Mouse (Mus musculus) E14TG2a.4 (cell line): ENCODE measurements at regions not wholly inside any gene's neighbourhood (a gene's known extent, or its start where the extent isn't known, plus 50 kb on each side); places are given as distances from the start of the nearest gene placed in this dataset.

Experiments
- H3K27me3 ChIP-seq: 2 replicates; pipeline ENCODE4 v1.6.1; 2014; ENCODE audit warnings: low read length, control low read depth; ENCODE audit not compliant: insufficient read depth
- H3K36me3 ChIP-seq: 2 replicates; pipeline ENCODE4 v1.6.1; 2014; ENCODE audit warnings: low read length, control low read depth; ENCODE audit not compliant: insufficient read depth
- H3K4me1 ChIP-seq: replicated peaks from 2 replicates; pipeline ENCODE4 v1.6.1; 2014; ENCODE audit warnings: low read depth, low read length, control low read depth
- H3K4me3 ChIP-seq: replicated peaks from 2 replicates; pipeline ENCODE4 v1.5.1; 2014; ENCODE audit warnings: mild to moderate bottlenecking, low read length
- H3K9me3 ChIP-seq: 2 replicates; pipeline ENCODE4 v1.6.1; 2014; ENCODE audit warnings: low read length, control low read depth
- CTCF ChIP-seq: conservative IDR thresholded peaks from 2 replicates; pipeline ENCODE4 v1.5.1; 2014; ENCODE audit warnings: low read length
- NANOG ChIP-seq: IDR thresholded peaks from 2 replicates; pipeline ENCODE4 v1.6.1; 2014; ENCODE audit warnings: borderline replicate concordance, low read length, mixed read lengths
- POU5F1 ChIP-seq: IDR thresholded peaks from 2 replicates; pipeline ENCODE4 v1.6.1; 2014; ENCODE audit warnings: low read length, borderline replicate concordance

- no peaks in the 10 kb centered on the region for H3K4me1 ChIP-seq
- TF ChIP-seq POU5F1 (no peak), NANOG (no peak), CTCF (no peak)
- no peaks in the 10 kb centered on the region for H3K27me3 ChIP-seq
- no peaks in the 10 kb centered on the region for H3K36me3 ChIP-seq
- H3K4me3 ChIP-seq = no peak overlapping the region
- H3K9me3 ChIP-seq = no peaks in the 10 kb centered on the region
These were observed 277.4 kb upstream of the Tmeff2 start for GRCm38 (mm10) chr1:50622870-50623607.

GRCm38 (mm10) chr1:50629000-50629399 is 271.4 kb upstream of the Tmeff2 start:
- H3K4me1 ChIP-seq = no peaks in the 10 kb centered on the region
- H3K9me3 ChIP-seq = no peaks in the 10 kb centered on the region
- no peaks in the 10 kb centered on the region for H3K27me3 ChIP-seq
- TF ChIP-seq NANOG (no peak), POU5F1 (no peak), CTCF (no peak)
- H3K36me3 ChIP-seq = no peaks in the 10 kb centered on the region
- no peak overlapping the region for H3K4me3 ChIP-seq

GRCm38 (mm10) chr1:50629473-50630071 is 270.9 kb upstream of the Tmeff2 start:
- TF ChIP-seq NANOG = no peak

GRCm38 (mm10) chr1:50637992-50638391 is 262.5 kb upstream of the Tmeff2 start:
- Histone ChIP-seq H3K4me3 (no peak overlapping the region), H3K9me3 (no peaks in the 10 kb centered on the region), H3K4me1 (peaks cover 28% of the 10 kb centered on the region), H3K27me3 (no peaks in the 10 kb centered on the region), H3K36me3 (no peaks in the 10 kb centered on the region)
- no peak for TF ChIP-seq CTCF
- TF ChIP-seq NANOG = peak; percentile 73
- no peak for TF ChIP-seq POU5F1

More at GRCm38 (mm10) chr1:50629473-50630071, 270.9 kb upstream of the Tmeff2 start:
- H3K27me3 ChIP-seq = no peaks in the 10 kb centered on the region
- no peak overlapping the region for H3K4me3 ChIP-seq
- no peaks in the 10 kb centered on the region for H3K4me1 ChIP-seq
- H3K36me3 ChIP-seq = no peaks in the 10 kb centered on the region
- no peaks in the 10 kb centered on the region for H3K9me3 ChIP-seq

GRCm38 (mm10) chr1:50646931-50647674 is 253.3 kb upstream of the Tmeff2 start:
- Histone ChIP-seq H3K36me3 (no peaks in the 10 kb centered on the region), H3K4me3 (no peak overlapping the region), H3K4me1 (no peaks in the 10 kb centered on the region; the same call in 1 of the 2 replicates), H3K27me3 (no peaks in the 10 kb centered on the region), H3K9me3 (no peaks in the 10 kb centered on the region)
- TF ChIP-seq CTCF (no peak), NANOG (no peak), POU5F1 (no peak)

GRCm38 (mm10) chr1:50651974-50652665 is 248.3 kb upstream of the Tmeff2 start:
- H3K4me3 ChIP-seq = no peak overlapping the region
- no peaks in the 10 kb centered on the region; the same call in 1 of the 2 replicates for H3K4me1 ChIP-seq
- H3K9me3 ChIP-seq = no peaks in the 10 kb centered on the region
- no peaks in the 10 kb centered on the region for H3K27me3 ChIP-seq
- no peaks in the 10 kb centered on the region for H3K36me3 ChIP-seq
- TF ChIP-seq CTCF (no peak), NANOG (no peak), POU5F1 (no peak)

GRCm38 (mm10) chr1:50665139-50665538 is 235.3 kb upstream of the Tmeff2 start:
- Histone ChIP-seq H3K9me3 (no peaks in the 10 kb centered on the region), H3K4me1 (no peaks in the 10 kb centered on the region), H3K4me3 (no peak overlapping the region), H3K27me3 (no peaks in the 10 kb centered on the region), H3K36me3 (no peaks in the 10 kb centered on the region)
- TF ChIP-seq CTCF (no peak), NANOG (no peak), POU5F1 (no peak)

- H3K4me3 ChIP-seq = no peak overlapping the region
- H3K9me3 ChIP-seq = no peaks in the 10 kb centered on the region
- no peaks in the 10 kb centered on the region for H3K36me3 ChIP-seq
- no peak for TF ChIP-seq CTCF
- no peak for TF ChIP-seq NANOG
- no peak for TF ChIP-seq POU5F1
- H3K27me3 ChIP-seq = no peaks in the 10 kb centered on the region
- H3K4me1 ChIP-seq = no peaks in the 10 kb centered on the region
These were observed 217.5 kb upstream of the Tmeff2 start for GRCm38 (mm10) chr1:50682971-50683370.
